Mouse (Mus musculus): Measurements from ENCODE around the gene Gm5678.
"Not testable (repeated sequence)": the region's sequence is repeated elsewhere in the genome, so short reads cannot be mapped to it uniquely, and the experiment has no call there.

Gm5678 gene

DNA sequence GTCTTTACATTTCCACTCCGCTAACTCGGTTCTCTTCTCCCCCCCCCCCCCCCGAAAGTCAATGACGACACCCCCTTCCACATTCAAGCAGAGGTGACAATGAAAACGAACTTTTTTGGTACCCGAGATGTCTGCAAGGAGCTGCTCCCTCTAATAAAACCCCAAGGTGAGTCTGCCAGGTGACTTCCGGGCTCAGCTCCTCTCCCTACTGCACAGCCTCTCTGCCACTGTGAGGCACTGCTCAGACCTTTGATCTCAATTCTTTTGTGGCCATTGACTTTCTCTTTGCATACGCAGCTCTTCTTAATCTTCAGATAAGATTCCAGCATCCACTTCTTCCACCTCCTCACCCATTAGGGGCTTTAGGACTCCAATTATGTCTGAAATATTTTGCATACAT is 19.2 kb upstream of the Gm5678 start:
- no peak for DNase-seq

- no peak for DNase-seq
These were observed 18.1 kb upstream of the Gm5678 start for GRCm38 (mm10) chr16:93609796-93610195.

DNA sequence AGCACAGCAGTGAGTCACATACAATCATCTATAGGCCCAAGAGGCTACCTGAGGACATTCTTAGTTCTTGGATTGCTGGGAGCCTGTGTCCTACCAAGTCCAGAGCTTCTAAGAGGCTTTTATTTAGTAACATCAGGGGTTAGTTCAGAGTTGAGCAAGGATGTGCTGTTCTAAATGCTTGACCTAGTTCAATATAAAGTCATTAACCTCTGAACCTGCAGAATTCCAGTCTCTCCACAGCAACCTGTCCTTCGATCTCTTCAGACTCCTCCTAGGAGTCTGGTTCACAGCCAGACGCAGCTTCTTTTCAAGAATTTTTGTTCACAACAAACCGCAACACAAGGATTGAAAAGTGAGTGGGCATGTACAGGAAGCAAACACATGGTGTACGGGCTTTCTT is 16.9 kb upstream of the Gm5678 start:
- no peak for DNase-seq

- peak; percentile 45 for DNase-seq
These were observed 12.6 kb upstream of the Gm5678 start for GRCm38 (mm10) chr16:93615118-93615870.

DNA sequence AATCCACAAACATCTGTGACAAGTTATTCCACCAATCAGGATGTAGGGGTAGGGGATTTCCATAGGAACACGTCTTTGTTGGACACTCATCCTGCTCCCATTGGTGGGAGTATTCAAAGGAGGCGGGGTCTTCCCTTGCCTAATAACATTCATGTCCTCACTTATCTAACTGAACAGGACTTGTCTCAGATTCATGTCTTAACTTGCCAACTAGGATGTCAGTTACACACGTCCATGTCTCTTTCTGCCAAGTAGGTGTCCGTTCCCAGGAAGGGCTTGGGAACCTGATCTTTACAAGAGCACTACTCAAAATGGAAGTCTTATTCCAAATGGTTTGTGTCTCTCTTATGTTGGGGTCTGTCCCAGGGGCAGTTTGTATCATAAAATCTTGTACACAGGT is 4.1 kb upstream of the Gm5678 start:
- not testable (repeated sequence) for DNase-seq

- DNase-seq: no peak
These were observed 3.2 kb upstream of the Gm5678 start for GRCm38 (mm10) chr16:93624671-93625070.

DNA sequence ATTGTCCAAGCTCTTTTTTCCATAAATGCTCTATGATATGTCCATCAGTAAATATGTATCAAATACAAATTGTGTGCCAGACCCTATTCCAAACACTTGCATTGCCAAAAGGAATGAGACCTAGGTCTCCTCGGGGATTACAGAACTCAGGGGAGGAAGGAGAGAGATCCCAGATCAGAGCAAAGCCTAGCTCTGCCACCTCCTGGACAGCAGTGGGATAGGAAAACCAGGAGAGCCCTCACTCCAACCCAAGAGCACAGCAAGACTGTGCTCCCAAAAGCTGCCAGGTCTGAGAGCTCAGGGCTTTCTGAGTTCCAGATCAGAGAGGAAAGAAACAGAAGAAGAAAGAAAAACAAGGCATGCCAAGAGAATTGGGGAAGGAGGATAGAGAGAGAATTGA is 1.2 kb upstream of the Gm5678 start:
- DNase-seq: no peak

DNA sequence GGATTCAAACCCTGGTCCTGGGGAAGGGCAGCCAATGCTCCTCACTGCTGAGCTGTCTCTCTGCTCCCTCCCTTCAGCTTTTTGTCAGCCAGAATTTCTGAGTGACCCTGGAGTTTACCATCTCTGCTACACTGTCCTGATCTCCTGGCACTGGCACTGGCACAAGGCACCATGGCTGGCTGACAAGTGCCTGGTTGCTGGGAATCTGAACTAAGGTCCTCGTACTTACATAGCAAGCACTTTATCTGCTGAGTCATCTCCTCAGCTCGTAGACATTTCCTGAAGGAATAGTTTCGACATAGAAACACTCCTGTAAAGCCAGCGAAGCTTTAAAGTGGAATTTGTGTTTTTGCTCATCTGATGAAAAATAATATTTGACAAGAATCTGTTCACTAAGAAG is 16.1 kb downstream of the Gm5678 start:
- DNase-seq: no peak

DNA sequence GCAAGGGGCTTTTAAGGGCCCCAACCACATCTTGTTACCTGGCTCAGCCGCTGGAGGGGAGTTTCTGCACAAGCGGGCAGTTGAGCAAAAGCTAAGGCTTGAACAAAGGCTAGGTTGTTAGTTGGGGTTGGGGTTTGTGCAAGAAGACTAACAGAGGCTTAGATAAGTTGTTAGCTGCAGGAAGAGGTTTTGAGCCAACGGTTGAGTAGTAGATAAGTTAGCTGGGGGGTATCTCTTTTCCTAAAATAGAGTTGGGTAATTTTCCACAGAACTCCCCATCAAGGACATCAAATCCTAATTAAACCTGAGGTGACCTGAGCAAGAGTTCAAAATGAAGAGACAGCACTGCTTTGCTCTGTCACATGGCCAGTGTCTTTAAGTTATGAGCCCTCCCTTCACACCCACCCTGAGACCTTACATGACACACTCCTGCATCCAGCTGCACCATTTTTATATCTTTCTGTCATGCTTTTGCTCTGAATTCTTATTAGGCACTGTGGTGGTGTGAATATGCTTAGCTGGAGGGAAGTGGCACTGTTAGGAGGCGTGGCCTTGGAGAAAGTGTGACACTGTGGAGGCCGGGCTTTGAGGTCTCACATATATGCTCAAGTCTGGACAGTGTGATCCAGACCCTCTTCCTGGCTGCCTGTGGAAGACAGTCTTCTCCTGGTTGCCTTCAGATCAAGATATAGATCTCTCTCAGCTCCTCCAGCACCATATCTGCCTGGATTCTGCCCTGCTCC is 20.7 kb downstream of the Gm5678 start:
- DNase-seq: no peak

DNA sequence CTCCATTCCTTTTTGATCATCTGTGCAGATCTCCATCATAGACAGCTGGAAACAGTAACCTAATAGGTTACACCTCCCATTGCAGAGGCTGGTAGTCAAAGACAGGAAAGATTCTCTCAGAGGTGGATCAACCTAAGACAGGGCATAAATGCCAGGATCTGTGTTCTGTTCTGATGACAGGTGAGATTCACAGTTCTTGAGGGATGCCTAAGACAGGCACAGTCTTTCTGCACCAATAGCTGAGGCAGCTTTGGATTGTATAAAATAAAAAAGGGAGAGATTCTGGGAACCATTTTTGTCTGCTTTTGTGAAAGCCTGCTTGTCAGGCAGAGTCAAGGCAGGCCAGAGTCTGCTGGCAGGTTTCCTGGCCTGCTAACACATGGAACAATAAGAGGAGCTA is 40.1 kb downstream of the Gm5678 start:
- DNase-seq: no peak

DNA sequence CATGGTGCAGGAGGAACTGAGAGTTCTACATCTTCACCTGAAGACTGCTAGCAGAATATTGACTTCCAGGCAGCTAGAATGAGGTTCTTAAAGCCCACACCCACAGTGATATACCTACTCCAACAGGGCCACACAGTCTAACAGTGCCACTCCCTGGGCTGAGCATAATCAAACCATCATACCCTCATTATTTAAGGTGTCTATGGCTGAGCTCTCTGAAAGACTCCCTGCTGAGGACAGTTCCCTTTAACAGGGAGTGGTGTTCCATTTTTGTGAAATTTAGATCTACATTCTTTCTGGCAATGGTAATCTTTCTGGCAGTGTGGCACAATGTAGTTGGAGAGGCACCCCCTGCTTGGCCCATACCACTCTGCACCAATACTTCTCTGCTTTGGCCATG is 41.6 kb downstream of the Gm5678 start:
- no peak for DNase-seq

DNA sequence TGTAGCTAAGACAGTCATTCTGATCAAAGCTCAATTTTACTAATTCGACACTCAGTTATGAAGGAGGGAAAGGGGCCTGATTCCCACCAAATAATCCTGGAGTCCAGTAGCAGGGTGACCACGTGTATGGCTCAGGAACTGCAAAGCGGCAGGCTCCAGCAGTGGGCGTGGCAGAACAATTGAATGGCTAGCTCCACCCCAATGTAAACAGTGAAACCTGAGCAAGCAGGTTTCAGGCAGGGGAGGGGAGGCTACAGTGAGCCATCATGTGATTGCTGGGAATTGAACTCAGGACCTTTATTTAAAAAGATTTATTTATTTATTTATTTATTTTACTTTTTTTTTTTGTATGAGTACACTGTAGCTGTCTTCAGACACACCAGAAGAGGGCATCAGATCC is 42.6 kb downstream of the Gm5678 start:
- not testable (repeated sequence) for DNase-seq

GRCm38 (mm10) chr16:93671064-93671463 is 43.2 kb downstream of the Gm5678 start:
- no peak for DNase-seq

DNA sequence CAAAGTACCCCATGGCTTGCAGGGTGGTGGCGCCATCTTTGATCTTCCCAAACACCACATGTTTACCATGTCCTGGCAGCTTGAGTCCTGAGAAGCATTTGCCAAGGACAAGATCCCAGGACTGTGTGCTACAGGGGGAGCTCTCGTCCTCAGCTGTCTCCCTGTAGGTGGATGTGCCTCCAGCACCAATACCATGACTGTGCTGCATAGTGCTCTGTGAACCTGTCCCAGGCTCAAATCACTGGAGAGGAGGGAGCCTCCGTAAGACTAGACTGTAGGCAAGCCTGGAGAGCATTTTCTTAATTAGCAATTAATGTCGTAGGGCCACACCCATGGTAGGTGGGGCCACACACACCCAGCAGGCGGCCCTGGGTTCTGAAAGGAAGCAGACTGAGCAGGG is 48.5 kb downstream of the Gm5678 start:
- DNase-seq: no peak

- DNase-seq: no peak
These were observed 50.3 kb downstream of the Gm5678 start for GRCm38 (mm10) chr16:93678206-93678605.

DNA sequence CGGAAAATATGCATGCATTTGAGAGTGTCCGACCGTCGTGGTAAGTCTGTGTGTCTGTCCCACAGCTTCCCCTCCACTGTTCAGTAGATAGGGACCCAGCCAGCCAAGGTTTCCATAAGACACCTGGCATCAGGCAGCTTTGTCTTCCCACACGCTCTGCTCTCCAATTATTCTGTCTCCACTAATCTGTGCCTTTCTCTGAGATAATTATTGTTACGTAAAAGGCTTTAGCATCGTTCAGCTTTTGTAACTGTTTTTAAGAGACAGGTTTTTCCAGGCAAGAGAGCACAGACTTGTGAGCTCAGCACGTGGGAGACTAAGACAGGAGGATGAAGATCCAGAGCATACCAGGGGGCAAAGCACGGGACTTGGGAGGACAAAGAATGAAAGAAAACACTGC is 51.3 kb downstream of the Gm5678 start:
- no peak for DNase-seq

Measured in cerebellum, adult 9-11 months (tissue).